Mouse (Mus musculus): ENCODE data around the gene Vps26b.

DNA sequence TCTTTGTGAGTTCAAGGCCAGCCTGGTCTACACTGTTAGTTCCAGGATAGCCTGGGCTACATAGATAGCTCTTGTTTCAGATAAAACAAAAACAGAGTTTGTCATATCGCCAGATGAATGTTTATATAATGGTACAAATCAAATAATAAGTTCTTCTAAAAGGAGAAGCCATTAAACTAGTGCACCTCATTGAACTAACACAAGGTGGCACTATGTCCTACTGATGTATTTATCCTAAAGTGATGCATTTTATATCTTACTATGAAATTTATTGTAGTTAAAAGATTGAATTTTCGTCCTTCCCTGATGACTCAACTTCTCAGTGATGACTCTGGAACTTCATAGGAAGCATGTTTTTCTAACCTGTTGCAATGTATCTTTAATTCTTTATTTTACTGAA lies 19.6 kb upstream of the Vps26b start:
- TF ChIP-seq CTCF (IDR thresholded peaks at IDR 0.05; ENCODE audit: low read depth) (no peak), EP300 (IDR thresholded peaks at IDR 0.05; ENCODE audit: low read depth) (no peak)

Data from liver, embryonic 14.5 days (tissue).